Mouse (Mus musculus): ENCODE results near the gene Kcnma1. TPM values are rescaled to one million over a fixed set of nuclear protein-coding genes. Genes with fewer than 3 reads are reported as not detected.

Gene Kcnma1
- total RNA-seq, 2 experiments from 2014 or later = 53.0 to 70.6 TPM

DNA sequence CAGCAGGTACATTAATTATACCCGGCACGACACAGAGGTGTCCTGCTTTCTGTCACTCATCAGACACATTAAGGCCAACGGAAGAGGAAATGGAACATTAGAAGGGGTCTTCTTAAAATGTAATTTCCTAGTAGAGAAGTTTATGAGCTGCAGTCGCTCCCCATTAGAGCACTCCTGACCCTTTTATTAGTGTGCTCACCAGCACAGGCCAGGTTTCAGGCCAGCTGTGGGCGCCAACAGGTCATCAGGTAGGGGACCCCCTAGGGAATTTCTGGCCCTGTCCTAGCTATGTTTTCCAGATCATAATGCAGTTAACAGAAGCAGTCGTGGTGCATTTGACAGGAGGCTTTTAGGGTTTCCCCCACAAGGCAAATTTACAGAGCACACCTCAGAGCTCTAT lies 472.2 kb downstream of the Kcnma1 start:
- DNase-seq (ENCODE audit: low spot score in 2 of 2) = no peak

DNA sequence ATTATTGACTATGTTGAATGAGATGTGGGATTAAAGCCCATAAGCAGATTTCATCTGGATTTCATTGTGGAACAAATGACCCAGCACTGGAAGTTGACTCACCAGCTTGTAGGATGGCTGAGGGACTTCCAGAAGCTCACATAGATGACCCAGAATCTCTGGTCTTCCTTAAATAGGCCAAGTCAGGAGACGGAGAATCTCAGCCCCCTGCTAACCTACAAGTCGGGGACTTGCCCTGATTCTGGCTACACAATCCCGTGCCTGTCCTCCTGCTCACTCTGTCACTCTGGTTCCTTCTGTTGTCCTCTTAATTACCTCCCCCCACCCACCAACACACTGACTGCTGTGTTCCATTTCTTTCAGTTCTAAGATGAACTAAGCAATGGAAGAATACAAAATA lies 474.7 kb downstream of the Kcnma1 start:
- no peak for DNase-seq (ENCODE audit: low spot score in 2 of 2)

DNA sequence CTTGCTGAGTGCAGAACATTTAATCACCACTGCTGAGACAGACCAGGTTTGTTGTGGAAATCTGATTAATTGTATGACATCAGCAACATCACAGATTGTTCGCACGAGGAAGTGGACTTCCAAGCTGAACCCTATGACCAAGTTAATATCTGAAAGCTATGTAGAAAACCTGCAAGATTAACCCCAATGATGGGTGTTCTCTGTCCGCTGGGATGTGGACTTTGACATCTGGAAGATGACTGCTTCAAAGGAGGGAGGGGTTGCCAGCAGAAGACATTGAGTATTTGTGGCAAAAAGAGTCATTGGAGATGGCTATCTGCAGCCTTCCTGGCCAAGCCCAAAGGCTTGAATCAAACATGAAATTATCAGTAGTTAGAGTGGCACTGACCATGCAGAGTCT lies 480.9 kb downstream of the Kcnma1 start:
- no peak for DNase-seq (ENCODE audit: low spot score in 2 of 2)

DNA sequence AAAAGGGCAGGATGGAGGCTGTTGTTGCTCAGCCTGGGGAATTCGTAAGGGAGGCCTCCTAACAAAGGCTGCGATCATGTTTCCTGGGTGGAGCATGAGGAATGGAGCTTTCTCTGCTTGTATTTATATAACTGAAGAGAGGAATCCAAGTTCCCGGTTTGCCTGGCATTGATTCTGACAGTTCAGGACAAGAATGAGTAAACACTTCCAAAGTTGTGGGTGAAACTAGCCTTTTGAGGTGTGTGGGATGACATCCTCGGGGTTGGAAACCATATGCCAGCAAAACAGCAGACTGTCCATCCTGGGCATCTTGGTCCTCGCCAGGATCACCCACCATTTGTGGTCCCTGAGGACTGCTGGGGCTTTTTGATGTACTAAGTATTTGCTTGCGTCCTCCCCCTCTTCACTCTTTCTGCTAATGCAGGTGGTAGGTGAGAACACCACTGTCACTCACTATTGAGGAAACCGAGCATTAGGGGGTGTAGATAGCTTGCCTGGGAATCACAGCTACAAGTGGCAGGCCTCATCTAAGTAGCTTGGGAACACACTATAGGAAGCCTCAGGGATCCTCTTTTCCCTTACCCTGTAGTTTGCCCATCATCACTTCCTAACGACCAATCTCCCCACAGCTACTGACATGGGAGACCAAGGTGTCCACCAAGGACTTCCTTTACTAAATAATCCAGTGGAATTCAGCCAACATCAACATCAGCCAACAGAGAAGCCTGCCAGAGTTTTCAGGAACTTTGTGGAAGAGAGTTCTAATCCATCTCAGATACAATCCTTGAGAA lies 482.4 kb downstream of the Kcnma1 start:
- DNase-seq (ENCODE audit: low spot score in 2 of 2) = no peak

DNA sequence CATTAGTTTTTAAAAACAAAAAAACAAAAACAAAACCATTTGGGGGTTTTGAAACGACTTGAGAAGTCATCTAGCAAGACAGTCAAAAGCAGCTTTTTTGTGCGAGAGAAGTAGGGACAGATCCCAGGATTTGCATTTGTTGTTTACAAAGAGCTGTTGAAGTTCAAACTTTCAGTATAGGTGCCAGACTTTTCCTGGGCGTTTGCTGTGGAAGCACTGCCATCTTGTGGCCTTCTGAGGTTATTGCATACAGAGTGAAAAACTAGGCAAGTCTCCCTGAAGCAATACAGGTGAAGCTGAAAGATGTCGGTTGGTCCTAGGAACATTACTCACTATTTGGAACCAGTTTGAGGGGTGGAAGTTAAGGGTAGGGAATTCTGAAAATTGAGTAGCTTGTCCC lies 484.6 kb downstream of the Kcnma1 start:
- DNase-seq (ENCODE audit: low spot score in 2 of 2) = peak; percentile 38 to 58

DNA sequence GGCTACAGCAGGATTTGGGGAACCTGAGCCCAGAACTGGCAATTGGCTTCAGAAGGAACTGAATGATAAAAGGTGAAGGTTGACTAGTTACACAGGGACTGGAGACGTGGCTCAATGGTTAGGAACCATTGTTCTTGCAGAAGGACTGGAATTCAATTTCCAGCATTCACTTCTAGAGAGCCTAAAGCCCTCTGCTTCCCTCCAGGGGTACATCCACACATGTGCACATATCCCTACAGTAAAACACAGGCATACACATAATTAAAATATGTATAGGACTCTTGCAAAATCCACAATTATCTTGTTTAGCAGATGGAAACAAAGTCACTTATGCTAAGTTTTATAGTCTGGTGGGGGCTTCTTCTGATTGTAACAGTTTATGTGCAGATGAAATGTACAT lies 485.1 kb downstream of the Kcnma1 start:
- no peak for DNase-seq (ENCODE audit: low spot score in 2 of 2)

DNA sequence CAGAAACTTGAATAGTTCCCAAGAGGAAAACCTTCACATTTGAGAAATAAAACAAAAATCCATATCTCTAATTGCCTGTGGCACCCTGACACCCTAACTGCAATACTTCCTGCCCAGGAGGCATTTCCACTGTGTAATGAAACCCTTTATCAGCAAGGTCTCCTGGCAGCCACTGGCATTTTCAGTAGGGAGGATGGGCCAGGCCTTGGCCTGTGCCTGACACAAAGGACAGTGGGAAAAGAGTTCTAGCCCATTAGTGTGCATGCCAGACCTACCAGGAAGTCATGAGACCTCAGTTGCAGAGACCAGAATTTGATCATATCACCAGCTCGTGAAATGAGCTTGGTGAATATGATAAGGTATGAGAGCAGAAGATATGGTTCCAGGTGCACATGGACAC lies 488.4 kb downstream of the Kcnma1 start:
- DNase-seq (ENCODE audit: low spot score in 2 of 2) = no peak

DNA sequence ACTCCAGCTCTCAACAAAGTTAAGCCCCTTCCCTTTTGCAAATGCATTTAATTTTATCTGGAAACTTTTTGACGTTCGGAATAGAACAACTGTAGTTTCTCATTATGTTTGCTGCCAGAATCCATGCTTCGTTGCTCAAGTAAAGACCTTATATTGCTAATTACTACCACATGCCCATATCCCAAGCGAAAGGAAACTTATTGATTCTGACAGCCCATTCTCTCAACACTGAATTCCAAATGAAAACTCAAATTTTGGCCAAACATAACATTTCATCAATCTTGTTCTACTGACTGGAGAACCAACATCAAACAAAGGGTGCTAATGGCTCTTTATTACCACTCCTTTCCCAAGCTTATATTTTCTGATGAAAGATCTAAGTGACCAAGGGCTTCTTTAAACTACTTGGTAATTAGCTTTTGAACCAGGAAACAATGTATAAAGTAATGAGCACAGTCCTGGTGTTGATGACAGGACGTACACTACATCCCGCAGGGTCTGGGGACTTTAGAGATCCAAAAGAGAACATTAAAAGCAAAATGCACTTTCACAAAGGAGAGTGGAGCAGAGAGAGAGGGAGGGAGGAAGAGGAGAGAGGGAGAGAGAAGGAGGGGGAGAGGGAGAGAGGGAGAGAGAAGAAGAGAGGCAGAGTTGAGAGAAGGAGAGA lies 490.3 kb downstream of the Kcnma1 start:
- DNase-seq (ENCODE audit: low spot score in 2 of 2) = no peak

DNA sequence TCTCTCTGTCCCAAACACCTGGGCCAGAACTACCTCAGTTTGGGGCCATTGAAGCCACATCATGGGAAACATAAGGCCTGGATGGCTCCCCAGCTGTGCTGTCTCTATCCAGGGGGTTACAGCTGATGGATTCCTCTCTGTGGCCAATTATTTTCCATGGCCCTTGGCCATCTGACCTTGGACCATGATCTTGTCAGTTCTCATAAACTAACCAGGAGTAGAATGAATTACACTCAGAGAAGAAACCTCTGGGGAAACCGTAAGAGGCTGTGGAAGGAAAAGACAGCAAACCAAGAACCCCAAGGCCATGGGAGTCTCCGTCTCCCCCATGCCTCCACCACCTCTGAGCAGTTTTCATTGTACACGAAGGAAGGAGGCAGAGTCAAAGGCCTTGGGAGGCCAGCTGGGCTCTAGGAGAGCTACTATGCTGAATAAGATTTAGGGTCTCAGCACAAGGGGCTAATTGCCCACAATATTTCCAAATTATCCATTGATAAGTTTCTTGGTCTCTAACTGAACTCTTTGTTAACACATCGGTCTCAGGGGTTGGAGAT lies 491.6 kb downstream of the Kcnma1 start:
- no peak for DNase-seq (ENCODE audit: low spot score in 2 of 2)

DNA sequence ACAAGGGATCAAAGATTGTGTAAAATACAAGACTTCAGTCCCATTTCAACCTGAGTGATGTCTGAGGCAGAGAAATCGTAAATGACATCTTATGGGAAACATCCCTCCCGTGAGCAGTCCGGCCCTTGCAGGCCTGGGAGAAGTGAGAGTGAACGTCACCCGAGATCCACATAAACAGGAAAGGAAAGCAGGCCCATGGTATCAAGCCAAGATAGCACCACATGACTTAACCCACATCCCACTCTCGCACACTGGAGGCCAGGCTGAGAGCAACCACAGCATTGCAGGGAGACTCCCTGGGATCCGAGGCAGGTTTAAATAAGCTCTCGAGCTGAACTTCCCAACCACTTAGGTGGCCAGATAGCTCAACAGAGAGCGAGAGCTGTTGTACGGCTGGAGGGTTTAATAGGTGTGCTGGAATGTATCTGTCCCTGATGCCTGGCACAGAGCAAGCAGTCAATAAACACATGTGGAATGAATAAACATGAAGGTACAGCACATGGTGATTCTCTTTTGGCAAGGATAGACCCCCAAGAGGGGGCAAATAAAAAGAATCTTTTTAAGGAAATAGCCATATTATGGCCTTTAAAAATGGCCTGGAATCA lies 493.1 kb downstream of the Kcnma1 start:
- no peak for DNase-seq (ENCODE audit: low spot score in 2 of 2)

DNA sequence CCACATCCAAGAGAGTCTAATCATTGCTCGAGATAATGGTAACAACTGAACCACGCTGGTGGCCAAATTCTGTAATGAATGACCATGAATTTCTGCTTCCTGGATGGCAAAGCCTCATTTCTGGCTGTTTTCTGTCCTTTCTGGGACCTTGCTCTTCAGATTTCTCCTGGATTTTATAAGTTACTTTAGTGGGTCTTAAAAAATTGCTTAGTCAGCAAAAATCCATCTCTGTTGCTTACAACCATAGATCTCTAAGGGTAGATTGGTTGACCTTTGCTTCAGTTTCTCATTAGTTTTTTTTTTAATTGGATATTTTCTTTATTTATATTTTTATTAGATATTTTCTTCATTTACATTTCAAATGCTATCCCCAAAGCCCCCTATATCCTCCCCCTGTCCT lies 496.9 kb downstream of the Kcnma1 start:
- DNase-seq (ENCODE audit: low spot score in 2 of 2) = no peak

DNA sequence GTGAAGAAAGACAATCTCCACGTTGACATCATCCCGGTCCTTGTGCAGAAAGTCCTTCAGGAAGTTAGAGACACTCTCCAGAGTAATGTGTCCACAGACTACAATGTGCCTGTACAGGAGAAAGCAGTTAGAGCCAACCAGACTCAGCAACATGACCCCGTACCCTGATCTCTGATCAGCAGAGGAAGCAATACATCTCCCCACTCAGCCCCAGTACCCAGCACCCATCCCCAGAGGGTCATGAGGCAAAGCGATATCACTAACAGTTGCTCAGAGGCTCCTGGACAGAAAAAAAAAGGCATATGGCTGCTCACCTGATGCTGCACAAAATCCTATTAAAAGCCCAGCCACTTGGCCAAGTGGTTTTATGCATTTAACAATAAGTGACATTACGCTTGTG lies 504.5 kb downstream of the Kcnma1 start:
- DNase-seq (ENCODE audit: low spot score in 2 of 2) = no peak

DNA sequence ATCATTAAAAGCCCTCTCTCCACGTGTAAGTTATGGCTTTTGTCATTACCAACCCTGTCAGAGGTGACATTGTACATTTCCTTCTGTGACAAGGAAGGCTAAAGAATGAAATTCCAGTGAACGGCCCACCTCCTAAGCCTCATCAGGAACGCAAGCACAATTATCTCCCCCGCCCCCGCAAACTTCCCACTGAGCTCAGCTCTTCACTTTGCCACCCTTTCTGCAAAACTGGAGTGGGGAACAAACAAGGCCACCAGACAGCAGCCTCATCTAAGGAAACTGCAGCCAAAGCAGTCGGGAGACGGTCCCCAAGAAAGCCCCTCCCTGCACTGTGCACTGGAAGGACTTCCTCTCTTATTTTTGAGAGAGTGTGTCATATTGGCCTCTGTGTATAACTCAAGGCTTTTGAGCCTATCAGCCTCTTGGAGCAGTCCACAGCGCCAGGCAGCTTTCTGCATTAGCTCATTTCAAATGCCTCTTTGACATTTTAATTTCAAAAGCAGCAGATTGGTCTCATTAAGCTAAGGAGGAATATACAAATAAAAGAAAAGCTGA lies 512.0 kb downstream of the Kcnma1 start:
- no peak for DNase-seq (ENCODE audit: low spot score in 2 of 2)

DNA sequence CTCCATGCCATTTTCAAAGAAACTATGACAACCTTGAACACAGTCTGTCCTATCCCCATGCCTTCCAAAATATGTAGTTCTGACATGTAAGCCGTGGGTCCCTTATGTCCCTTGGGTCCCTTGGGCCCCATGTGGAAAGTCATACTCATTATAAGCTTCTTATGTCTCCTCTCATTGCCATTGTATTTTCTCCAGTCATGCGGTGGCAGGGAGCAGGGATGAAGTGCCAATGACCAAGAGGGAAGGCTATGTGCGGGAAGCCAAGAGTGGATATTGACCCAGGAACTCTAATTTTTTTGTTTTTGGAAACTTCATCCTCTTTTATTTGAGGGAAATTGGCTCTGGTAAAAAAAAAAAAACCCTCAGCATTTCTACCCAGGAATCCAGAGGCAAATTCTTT lies 517.5 kb downstream of the Kcnma1 start:
- no peak for DNase-seq (ENCODE audit: low spot score in 2 of 2)

DNA sequence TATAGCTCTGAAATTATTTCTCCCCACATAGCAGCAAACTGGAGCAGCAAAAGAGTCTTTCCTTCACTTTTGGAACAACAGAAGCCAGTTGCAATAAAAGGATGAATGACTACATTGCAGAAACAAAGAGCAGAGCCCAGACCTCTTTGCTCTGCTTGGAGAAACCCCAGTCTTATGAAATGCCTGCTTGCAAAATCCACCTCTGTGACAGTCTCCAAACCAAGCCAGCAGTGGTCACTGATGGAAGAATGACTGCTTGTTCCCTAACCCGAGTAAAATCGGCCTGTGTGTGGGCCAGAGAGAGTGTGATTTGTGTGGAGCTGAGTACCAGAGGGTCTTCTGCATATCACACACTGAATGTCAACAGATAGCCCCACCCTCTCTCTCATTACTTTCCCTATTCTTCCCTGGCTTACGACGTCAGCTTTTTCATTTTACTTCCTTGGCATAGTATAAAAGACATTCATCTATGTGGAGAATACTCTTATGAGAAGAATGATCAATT lies 518.0 kb downstream of the Kcnma1 start:
- DNase-seq (ENCODE audit: low spot score in 2 of 2) = no peak

DNA sequence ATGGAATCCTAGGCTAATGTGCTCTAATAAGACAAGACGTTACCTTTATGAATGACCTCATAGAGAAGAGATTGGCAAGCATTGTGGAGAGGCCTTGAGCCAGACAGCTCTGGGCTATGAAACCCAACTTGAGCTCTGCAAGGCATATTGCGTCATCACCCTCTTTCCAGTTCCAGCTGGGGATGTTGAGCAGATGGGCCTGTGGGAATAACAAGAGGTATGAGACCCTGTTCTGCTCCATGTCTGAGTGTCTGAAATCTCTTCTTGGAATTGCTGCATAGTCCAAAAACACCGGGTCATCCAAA lies 519.8 kb downstream of the Kcnma1 start:
- peak; percentile 12 to 24 for DNase-seq (ENCODE audit: low spot score in 2 of 2)

DNA sequence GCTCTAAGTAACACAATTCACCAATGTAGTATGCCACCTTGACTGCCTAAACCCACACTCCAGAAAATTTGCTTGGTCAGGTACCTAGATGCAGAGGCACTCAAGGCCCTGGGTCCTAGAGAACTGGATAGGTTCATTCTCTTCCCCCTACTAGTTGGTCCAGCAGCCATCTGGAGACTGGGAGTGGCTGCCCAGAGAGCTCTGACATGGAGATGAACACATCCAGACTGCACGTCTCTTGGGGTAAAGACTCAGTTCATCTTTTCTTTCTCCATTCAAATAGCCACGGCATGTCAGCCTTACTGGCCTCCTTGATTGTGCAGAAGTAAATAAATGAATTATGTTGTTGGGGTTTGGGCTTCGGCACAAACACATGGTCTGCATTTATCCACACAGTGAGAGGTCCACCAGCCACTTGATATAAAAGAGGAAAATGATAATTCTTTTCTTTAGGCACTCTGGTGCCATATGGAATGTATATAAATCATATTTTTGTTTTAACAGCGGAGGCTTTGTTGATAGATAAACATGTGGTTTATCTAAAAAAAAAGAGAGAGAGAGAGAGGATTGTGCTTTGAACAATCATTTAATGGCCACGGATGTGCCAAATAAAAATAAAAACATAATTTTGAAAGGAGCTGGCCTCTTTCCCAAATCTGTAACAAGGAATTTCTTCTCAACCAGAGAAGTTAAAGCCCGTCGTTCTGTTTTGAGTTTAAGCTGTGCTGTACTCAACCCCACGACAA lies 520.4 kb downstream of the Kcnma1 start:
- DNase-seq (ENCODE audit: low spot score in 2 of 2) = no peak

DNA sequence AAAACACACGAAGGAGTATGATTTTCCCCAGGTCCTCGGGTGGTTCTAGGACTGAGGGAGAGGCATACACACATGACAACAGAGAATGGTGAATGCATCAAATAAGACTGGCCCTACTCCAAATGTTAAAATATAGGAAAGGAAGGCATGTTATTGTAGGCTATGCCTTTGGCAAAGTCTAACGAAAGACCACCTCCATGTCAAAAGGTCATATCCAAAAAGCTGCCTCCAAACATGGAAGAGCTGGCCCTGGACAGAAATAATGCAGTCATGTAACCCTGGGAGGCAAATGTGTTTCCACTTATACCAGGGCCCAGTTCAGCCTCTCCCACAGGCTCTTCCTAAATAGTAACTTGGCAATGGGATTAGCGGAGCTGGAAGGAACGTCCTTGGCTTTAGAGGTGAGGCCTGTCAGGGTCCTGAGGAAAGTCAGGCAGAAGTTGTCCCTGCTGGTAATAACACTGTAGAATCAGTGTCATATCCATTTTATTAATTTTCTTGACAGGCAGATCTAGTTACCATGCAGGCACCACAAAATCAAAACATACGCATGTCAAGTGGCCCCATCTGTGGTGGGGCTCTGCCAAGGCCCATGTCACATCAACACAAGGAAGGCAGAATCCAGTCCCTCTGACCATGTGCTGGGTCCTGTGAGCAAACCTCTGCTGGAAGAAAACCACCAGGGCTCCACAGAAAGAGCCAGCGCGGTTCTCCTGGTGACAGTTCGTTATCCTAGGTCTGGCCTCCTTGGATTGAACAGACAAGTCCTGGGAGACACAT lies 521.5 kb downstream of the Kcnma1 start:
- no peak for DNase-seq (ENCODE audit: low spot score in 2 of 2)

DNA sequence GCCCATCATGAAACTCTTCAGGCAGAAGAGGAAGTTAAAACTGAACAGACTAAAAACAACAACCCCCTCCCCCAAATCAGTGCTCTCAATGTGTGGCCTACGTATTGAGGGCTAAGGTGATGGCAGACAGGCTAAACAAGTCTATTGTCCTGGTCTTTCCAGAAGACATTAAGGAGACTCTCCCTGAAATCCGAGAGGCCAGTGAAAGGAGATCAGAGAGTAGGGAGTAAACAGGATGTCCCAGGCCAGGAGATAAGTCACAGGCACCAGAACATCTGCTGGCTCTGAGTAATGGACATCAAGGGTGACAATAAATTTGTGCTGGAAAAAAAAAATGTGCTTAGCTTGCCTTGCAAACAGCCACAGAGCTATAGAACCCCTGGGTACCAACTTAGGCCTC lies 522.9 kb downstream of the Kcnma1 start:
- DNase-seq (ENCODE audit: low spot score in 2 of 2) = no peak

DNA sequence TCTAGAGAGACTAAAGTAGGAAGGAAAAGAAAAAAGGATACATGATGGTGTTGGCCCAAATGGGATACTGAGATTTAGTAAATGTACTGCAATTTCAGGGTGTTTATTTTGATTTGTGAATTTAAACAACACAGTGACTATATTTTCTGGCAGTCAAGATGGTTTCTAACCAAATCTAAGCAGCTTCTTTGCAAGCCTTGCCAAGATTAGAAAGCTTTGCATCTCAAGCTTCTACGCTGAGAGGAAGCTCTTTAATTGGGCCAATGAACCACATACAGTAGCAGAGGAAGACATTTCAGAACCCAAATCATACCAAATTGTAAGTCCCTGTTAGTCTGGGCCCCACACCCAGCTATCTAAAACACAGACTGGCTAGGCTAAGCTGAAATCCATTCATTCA lies 527.6 kb downstream of the Kcnma1 start:
- no peak for DNase-seq (ENCODE audit: low spot score in 2 of 2)

Data from adrenal gland, adult 18-20 months (tissue).